Mouse (Mus musculus) heart, embryonic 11.5 days (tissue): ENCODE measurements around the gene Crlf2. TPM values are rescaled to one million over a fixed set of nuclear protein-coding genes. Genes with fewer than 3 reads are reported as not detected.

Source experiments
- polyA plus RNA-seq: library from polyadenylated mRNA; unstranded; fragments of >200 nt; fragmentation: Nextera tagmentation; extraction: Ambion mirVana; gene quantifications from 2 replicates; pipeline ENCODE4 v1.2.1, GENCODE M21; 2014

The Crlf2 gene
- polyA plus RNA-seq, 1 experiment from 2014 or later: 5.4 TPM

Other genes with a start within 250 kb of the Crlf2 start
- gene Vmn2r16, start 228.8 kb downstream of the Crlf2 start, polyA plus RNA-seq: not detected in 2 replicates
- not detected in 2 replicates for gene Vmn2r17, start 139.3 kb downstream of the Crlf2 start, polyA plus RNA-seq
- 1.6 and 1.9 TPM in 2 replicates for gene 5430403G16Rik, start 132.0 kb upstream of the Crlf2 start, polyA plus RNA-seq
- gene 4930522L14Rik, start 192.9 kb upstream of the Crlf2 start, polyA plus RNA-seq: 6.6 and 7.5 TPM in 2 replicates